Mouse (Mus musculus): ENCODE results near the gene Slc24a3. TPM values are rescaled to one million over a fixed set of nuclear protein-coding genes. Genes with fewer than 3 reads are reported as not detected.

Gene Slc24a3
- total and polyA plus RNA-seq, 3 experiments, result not detected

DNA sequence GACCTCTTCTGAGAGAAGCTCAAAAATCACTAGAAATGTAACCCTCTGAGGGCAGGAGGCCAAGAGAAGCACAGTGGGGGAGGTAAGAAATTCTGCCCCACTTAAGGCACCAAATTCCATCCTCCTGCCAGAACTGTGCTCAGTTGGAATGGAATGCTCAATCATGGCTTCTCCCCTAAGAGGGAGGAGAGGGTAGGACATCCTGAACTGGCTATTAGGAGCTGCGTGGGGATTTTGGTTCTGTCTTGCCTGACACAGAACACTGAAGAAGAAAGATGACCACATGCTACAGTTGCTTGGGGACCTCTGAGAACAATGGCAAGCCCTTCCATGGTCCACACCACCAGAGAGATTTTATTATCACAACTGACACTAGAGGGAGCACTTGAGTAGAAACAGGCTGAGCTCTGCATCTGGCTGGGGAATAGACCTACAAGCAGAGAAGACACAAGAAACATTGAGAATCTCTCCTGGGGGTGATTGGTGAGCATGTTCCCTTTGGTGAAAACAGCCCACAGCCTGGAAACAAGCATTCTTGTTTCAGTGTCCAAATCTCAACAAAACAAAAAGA is 389.9 kb downstream of the Slc24a3 start:
- TF ChIP-seq POLR2A (IDR thresholded peaks at IDR 0.05; ENCODE audit: control insufficient read depth in 1 of 2, insufficient read depth in 1 of 2, low read depth in 1 of 2, low read length in 2 of 2, poor library complexity in 1 of 2), result no peak
- TF ChIP-seq MAFK (IDR thresholded peaks at IDR 0.05; ENCODE audit: borderline replicate concordance, low read depth, low read length), result no peak
- no peak for TF ChIP-seq USF1 (IDR thresholded peaks at IDR 0.05; ENCODE audit: low read depth, low read length)
- no peak for TF ChIP-seq TAL1 (IDR thresholded peaks at IDR 0.05; ENCODE audit: low read length)
- TF ChIP-seq HCFC1 (IDR thresholded peaks at IDR 0.05; ENCODE audit: low read depth, low read length), result no peak
- no peak for TF ChIP-seq MXI1 (IDR thresholded peaks at IDR 0.05; ENCODE audit: low read depth, low read length)
- TF ChIP-seq JUND (IDR thresholded peaks at IDR 0.05; ENCODE audit: low read depth, low read length), result no peak
- no peak for TF ChIP-seq MEF2A (IDR thresholded peaks at IDR 0.05; ENCODE audit: extremely low read depth, insufficient replicate concordance, low read depth, low read length, poor library complexity, severe bottlenecking)
- no peak for TF ChIP-seq NRF1 (IDR thresholded peaks at IDR 0.05; ENCODE audit: insufficient read depth, low read depth, low read length, poor library complexity, severe bottlenecking)
- no peak for TF ChIP-seq E2F4 (IDR thresholded peaks at IDR 0.05; ENCODE audit: borderline replicate concordance, low read depth, low read length)
- TF ChIP-seq CTCF (IDR thresholded peaks at IDR 0.05 in 2 of 3, conservative IDR thresholded peaks at IDR 0.05 in 1 of 3; ENCODE audit: control insufficient read depth in 1 of 3, insufficient read depth in 1 of 3, low read depth in 2 of 3, low read length in 3 of 3, poor library complexity in 1 of 3, severe bottlenecking in 1 of 3), result peak in 1 of 3 experiments; percentile 10; a peak in 1 of 6 replicates
- TF ChIP-seq SMC3 (IDR thresholded peaks at IDR 0.05; ENCODE audit: low read depth, low read length), result 0 out of 2 replicates have a peak, but pooled peaks have one; percentile 13
- no peak for TF ChIP-seq MYB (IDR thresholded peaks at IDR 0.05; ENCODE audit: low read depth, low read length)
- TF ChIP-seq MAZ (IDR thresholded peaks at IDR 0.05; ENCODE audit: low read depth, low read length), result no peak
- no peak for TF ChIP-seq ETS1 (IDR thresholded peaks at IDR 0.05; ENCODE audit: low read depth, low read length)
- Histone ChIP-seq H3K9me3 (replicated peaks; ENCODE audit: insufficient read depth, low read length) (no peaks in the 10 kb centered on the region), H3K79me2 (ENCODE audit: control insufficient read depth, insufficient read depth, low read length, poor library complexity) (no peaks in the 10 kb centered on the region), H3K4me3 (ENCODE audit: control insufficient read depth in 1 of 2, insufficient read depth in 1 of 2, low read depth in 2 of 2, low read length in 2 of 2) (no peak overlapping the region), H3K27ac (ENCODE audit: control insufficient read depth, low read depth, low read length) (no peak overlapping the region), H3K27me3 (ENCODE audit: control insufficient read depth in 1 of 2, insufficient read depth in 2 of 2, low read length in 2 of 2) (no peaks in the 10 kb centered on the region), H3K36me3 (ENCODE audit: control insufficient read depth in 1 of 2, insufficient read depth in 2 of 2, low read length in 2 of 2) (no peaks in the 10 kb centered on the region), H3K9ac (ENCODE audit: control insufficient read depth, low read depth, low read length, poor library complexity, severe bottlenecking) (no peak overlapping the region), H3K4me1 (ENCODE audit: control insufficient read depth in 1 of 2, insufficient read depth in 2 of 2, low read length in 2 of 2) (no peaks in the 10 kb centered on the region)
- DNase-seq (ENCODE audit: low read depth, low spot score), result peak; percentile 10

DNA sequence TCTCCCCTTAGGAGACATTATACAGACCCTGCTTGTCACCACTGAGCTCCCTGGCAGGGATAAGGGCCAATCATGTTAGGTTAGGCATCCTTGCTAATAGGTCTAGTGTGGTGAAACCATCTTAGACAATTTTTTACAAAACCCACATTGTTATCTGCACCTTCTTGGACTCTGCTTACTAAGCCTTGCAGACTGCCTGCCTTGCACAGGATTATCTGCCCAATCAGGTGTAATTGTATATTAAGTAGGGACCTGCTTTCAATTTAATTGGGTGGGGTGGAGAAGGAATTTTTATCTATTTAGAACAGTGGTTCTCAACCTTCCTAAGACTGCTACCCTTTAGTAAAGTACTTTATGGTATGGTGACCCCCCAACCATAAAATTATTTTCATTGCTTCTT is 394.9 kb downstream of the Slc24a3 start:
- no peak for DNase-seq (ENCODE audit: low read depth, low spot score)
- no peaks in the 10 kb centered on the region for H3K4me1 ChIP-seq (ENCODE audit: control insufficient read depth in 1 of 2, insufficient read depth in 2 of 2, low read length in 2 of 2)
- no peak overlapping the region for H3K4me3 ChIP-seq (ENCODE audit: control insufficient read depth in 1 of 2, insufficient read depth in 1 of 2, low read depth in 2 of 2, low read length in 2 of 2)
- no peaks in the 10 kb centered on the region for H3K27me3 ChIP-seq (ENCODE audit: control insufficient read depth in 1 of 2, insufficient read depth in 2 of 2, low read length in 2 of 2)
- no peak overlapping the region for H3K9ac ChIP-seq (ENCODE audit: control insufficient read depth, low read depth, low read length, poor library complexity, severe bottlenecking)
- H3K9me3 ChIP-seq (replicated peaks; ENCODE audit: insufficient read depth, low read length), result no peaks in the 10 kb centered on the region
- no peaks in the 10 kb centered on the region for H3K79me2 ChIP-seq (ENCODE audit: control insufficient read depth, insufficient read depth, low read length, poor library complexity)
- TF ChIP-seq POLR2AphosphoS2 (IDR thresholded peaks at IDR 0.05; ENCODE audit: low read length) (no peak), EP300 (IDR thresholded peaks at IDR 0.05; ENCODE audit: low read depth in 1 of 2, low read length in 2 of 2) (no peak), NRF1 (IDR thresholded peaks at IDR 0.05; ENCODE audit: insufficient read depth, low read depth, low read length, poor library complexity, severe bottlenecking) (no peak), E2F4 (IDR thresholded peaks at IDR 0.05; ENCODE audit: borderline replicate concordance, low read depth, low read length) (no peak), MAFK (IDR thresholded peaks at IDR 0.05; ENCODE audit: borderline replicate concordance, low read depth, low read length) (no peak), MAX (IDR thresholded peaks at IDR 0.05; ENCODE audit: low read length) (no peak), TAL1 (IDR thresholded peaks at IDR 0.05; ENCODE audit: low read length) (no peak), ZC3H11A (IDR thresholded peaks at IDR 0.05; ENCODE audit: low read depth, low read length) (no peak), USF1 (IDR thresholded peaks at IDR 0.05; ENCODE audit: low read depth, low read length) (no peak), ETS1 (IDR thresholded peaks at IDR 0.05; ENCODE audit: low read depth, low read length) (no peak), SMC3 (IDR thresholded peaks at IDR 0.05; ENCODE audit: low read depth, low read length) (no peak)
- H3K36me3 ChIP-seq (ENCODE audit: control insufficient read depth in 1 of 2, insufficient read depth in 2 of 2, low read length in 2 of 2), result no peaks in the 10 kb centered on the region
- H3K27ac ChIP-seq (ENCODE audit: control insufficient read depth, low read depth, low read length), result no peak overlapping the region
